Mouse (Mus musculus) hindbrain, embryonic 10.5 days (tissue): ENCODE measurements around the gene Etfa. TPM values are rescaled to one million over a fixed set of nuclear protein-coding genes. Genes with fewer than 3 reads are reported as not detected.

Experiments
- DNase-seq: peaks from one replicate; pipeline ENCODE4 v3.0.0-alpha.2; 2017; ENCODE audit warnings: low spot score
- H3K27ac ChIP-seq: fragments of 300-500 bp; sonication (generic); 2 replicates; pipeline ENCODE4 v1.5.1; 2016; ENCODE audit warnings: mild to moderate bottlenecking, moderate library complexity
- H3K27me3 ChIP-seq: fragments of 300-500 bp; sonication (generic); 2 replicates; pipeline ENCODE4 v1.6.1; 2016; ENCODE audit warnings: mild to moderate bottlenecking; ENCODE audit not compliant: poor library complexity, insufficient read depth, severe bottlenecking
- H3K36me3 ChIP-seq: fragments of 300-500 bp; sonication (generic); 2 replicates; pipeline ENCODE4 v1.6.1; 2016; ENCODE audit warnings: mild to moderate bottlenecking, moderate library complexity
- H3K4me1 ChIP-seq: fragments of 300-500 bp; sonication (generic); replicated peaks from 2 replicates; pipeline ENCODE4 v1.6.1; 2016; ENCODE audit warnings: mild to moderate bottlenecking
- H3K4me3 ChIP-seq: fragments of 300-500 bp; sonication (generic); 2 replicates; pipeline ENCODE4 v1.5.1; 2016; ENCODE audit warnings: mild to moderate bottlenecking, moderate library complexity
- H3K9me3 ChIP-seq: fragments of 300-500 bp; sonication (generic); 2 replicates; pipeline ENCODE4 v1.6.1; 2016; ENCODE audit warnings: mild to moderate bottlenecking, moderate library complexity
- WGBS: fragments of 180-500 bp; shearing (Covaris S2); methylation state at CpG from one replicate; pipeline ENCODE4 v1.1.7; 2016; 5-methylcytosine and 5-hydroxymethylcytosine counted together
- polyA plus RNA-seq: library from polyadenylated mRNA; unstranded; fragments of >200 nt; fragmentation: Nextera tagmentation; extraction: Ambion mirVana; gene quantifications from 2 replicates; pipeline ENCODE4 v1.2.1, GENCODE M21; 2016

Gene Etfa
- 122 and 135 TPM in 2 replicates for polyA plus RNA-seq

- peak within 1 kb of the TSS; percentile 94 for H3K27ac ChIP-seq
- H3K4me1 ChIP-seq, result peaks cover 16% of the 10 kb centered on the region; the same call in 1 of the 2 replicates
- WGBS, result under 1% methylated on average over 47 of the region's 47 CpGs
- DNase-seq, result peak; percentile 95
- H3K9me3 ChIP-seq, result no peaks in the 10 kb centered on the region
- H3K36me3 ChIP-seq, result no peaks in the 10 kb centered on the region
- H3K27me3 ChIP-seq, result peaks cover 24% of the 10 kb centered on the region
- H3K4me3 ChIP-seq, result peak within 1 kb of the TSS; percentile 78
Observed at GRCm38 (mm10) chr9:55512027-55512543, at the start of gene Etfa. Gene Etfa, minus strand, starts transcription at chr9:55512243.

- no peak for DNase-seq
- Histone ChIP-seq H3K27me3 (no peaks in the 10 kb centered on the region), H3K36me3 (no peaks in the 10 kb centered on the region), H3K9me3 (no peaks in the 10 kb centered on the region), H3K27ac (no peak overlapping the region), H3K4me3 (no peak overlapping the region), H3K4me1 (no peaks in the 10 kb centered on the region)
- 100% methylated on average over 1 of the region's 1 CpGs for WGBS
Observed at GRCm38 (mm10) chr9:55560960-55561359, 48.9 kb upstream of the Etfa start.

GRCm38 (mm10) chr9:55554986-55555385, 42.9 kb upstream of the Etfa start:
- no peaks in the 10 kb centered on the region for H3K9me3 ChIP-seq
- WGBS, result 75% methylated on average over 1 of the region's 1 CpGs
- H3K36me3 ChIP-seq, result no peaks in the 10 kb centered on the region
- no peak overlapping the region for H3K4me3 ChIP-seq
- H3K27me3 ChIP-seq, result peaks cover 23% of the 10 kb centered on the region
- DNase-seq, result no peak
- no peak overlapping the region for H3K27ac ChIP-seq
- no peaks in the 10 kb centered on the region for H3K4me1 ChIP-seq

GRCm38 (mm10) chr9:55549302-55549890, 37.4 kb upstream of the Etfa start:
- Histone ChIP-seq H3K27ac (no peak overlapping the region), H3K4me1 (peaks cover 23% of the 10 kb centered on the region), H3K36me3 (no peaks in the 10 kb centered on the region), H3K27me3 (peaks cover 79% of the 10 kb centered on the region), H3K4me3 (no peak overlapping the region), H3K9me3 (no peaks in the 10 kb centered on the region)
- no peak for DNase-seq
- WGBS, result 5% methylated on average over 16 of the region's 16 CpGs

GRCm38 (mm10) chr9:55548871-55549270, 36.8 kb upstream of the Etfa start:
- whole genome bisulfite sequencing, result 14% methylated on average over 3 of the region's 3 CpGs
- peaks cover 28% of the 10 kb centered on the region for H3K4me1 ChIP-seq
- H3K4me3 ChIP-seq, result no peak overlapping the region
- H3K36me3 ChIP-seq, result no peaks in the 10 kb centered on the region
- H3K27ac ChIP-seq, result no peak overlapping the region
- peaks cover 85% of the 10 kb centered on the region for H3K27me3 ChIP-seq
- DNase-seq, result no peak
- H3K9me3 ChIP-seq, result no peaks in the 10 kb centered on the region

- Histone ChIP-seq H3K27ac (peak overlapping the region; percentile 59; the same call in 1 of the 2 replicates), H3K4me3 (peak overlapping the region; percentile 54), H3K36me3 (no peaks in the 10 kb centered on the region), H3K27me3 (peaks cover 100% of the 10 kb centered on the region), H3K9me3 (no peaks in the 10 kb centered on the region), H3K4me1 (peaks cover 51% of the 10 kb centered on the region)
- DNase-seq, result peak; percentile 67
- 2% methylated on average over 63 of the region's 63 CpGs for whole genome bisulfite sequencing
Observed at GRCm38 (mm10) chr9:55546176-55547010, 34.4 kb upstream of the Etfa start.

- Histone ChIP-seq H3K9me3 (no peaks in the 10 kb centered on the region), H3K27ac (0 out of 2 replicates have a peak overlapping the region, but pooled peaks have one; percentile 23), H3K27me3 (peaks cover 100% of the 10 kb centered on the region), H3K36me3 (no peaks in the 10 kb centered on the region), H3K4me3 (peak overlapping the region; percentile 54), H3K4me1 (peaks cover 58% of the 10 kb centered on the region)
- 5% methylated on average over 41 of the region's 41 CpGs for WGBS
- peak; percentile 56 for DNase-seq
Observed at GRCm38 (mm10) chr9:55545556-55546175, 33.6 kb upstream of the Etfa start.

- Histone ChIP-seq H3K27me3 (peaks cover 100% of the 10 kb centered on the region), H3K4me1 (peaks cover 65% of the 10 kb centered on the region), H3K9me3 (no peaks in the 10 kb centered on the region), H3K4me3 (peak overlapping the region; percentile 54), H3K27ac (0 out of 2 replicates have a peak overlapping the region, but pooled peaks have one; percentile 23), H3K36me3 (no peaks in the 10 kb centered on the region)
- under 1% methylated on average over 30 of the region's 30 CpGs for WGBS
- DNase-seq, result peak; percentile 69
Observed at GRCm38 (mm10) chr9:55544861-55545555, 33.0 kb upstream of the Etfa start.

GRCm38 (mm10) chr9:55543703-55544401, 31.8 kb upstream of the Etfa start:
- Histone ChIP-seq H3K36me3 (no peaks in the 10 kb centered on the region), H3K27ac (no peak overlapping the region), H3K9me3 (no peaks in the 10 kb centered on the region), H3K4me1 (peaks cover 69% of the 10 kb centered on the region), H3K27me3 (peaks cover 100% of the 10 kb centered on the region), H3K4me3 (peak overlapping the region; percentile 54)
- DNase-seq, result peak; percentile 80
- WGBS, result under 1% methylated on average over 46 of the region's 46 CpGs

GRCm38 (mm10) chr9:55543336-55543702, 31.3 kb upstream of the Etfa start:
- Histone ChIP-seq H3K27ac (no peak overlapping the region), H3K36me3 (no peaks in the 10 kb centered on the region), H3K9me3 (no peaks in the 10 kb centered on the region), H3K4me3 (peak overlapping the region; percentile 54), H3K27me3 (peaks cover 100% of the 10 kb centered on the region), H3K4me1 (peaks cover 74% of the 10 kb centered on the region)
- 2% methylated on average over 8 of the region's 8 CpGs for WGBS
- DNase-seq, result no peak

GRCm38 (mm10) chr9:55542366-55543325, 30.6 kb upstream of the Etfa start:
- H3K4me3 ChIP-seq, result peak overlapping the region; percentile 54
- H3K27me3 ChIP-seq, result peaks cover 100% of the 10 kb centered on the region
- no peaks in the 10 kb centered on the region for H3K36me3 ChIP-seq
- no peaks in the 10 kb centered on the region for H3K9me3 ChIP-seq
- H3K4me1 ChIP-seq, result peaks cover 74% of the 10 kb centered on the region
- H3K27ac ChIP-seq, result peak overlapping the region; percentile 68
- peak; percentile 58 for DNase-seq
- under 1% methylated on average over 59 of the region's 59 CpGs for WGBS
